In the genomic region with DNA sequence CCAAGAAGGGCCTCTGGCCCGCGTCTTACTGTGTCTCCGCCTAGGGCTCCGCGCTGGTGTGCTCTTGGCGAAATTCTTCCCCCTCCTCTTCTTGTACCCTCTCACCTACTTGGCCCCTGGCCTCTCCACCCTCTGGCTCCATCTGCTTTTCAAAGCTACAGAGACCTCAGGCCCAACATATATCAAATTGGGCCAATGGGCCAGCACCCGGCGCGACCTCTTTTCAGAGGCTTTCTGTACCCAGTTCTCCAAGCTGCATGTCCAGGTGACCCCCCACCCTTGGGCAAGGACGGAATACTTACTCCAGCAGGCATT, we compare ENCODE assay signal across 8 mouse cellular contexts. TPM values are rescaled to one million over a fixed set of nuclear protein-coding genes. Genes with fewer than 3 reads are reported as not detected.
DNase-seq lines count a peak whose midpoint lies in the region; ATAC-seq and TF ChIP-seq lines count a peak whose summit lies in the region.

No protein-coding gene starts in this region.

- intact Hi-C loops in heart, postnatal 10 days (cut with DNase I) = loop anchor here (2.0 kb wide), 1 partner anchor 206 kb away; no protein-coding TSS in a partner anchor
- intact Hi-C loops in left cerebral cortex, postnatal 14 days (cut with DNase I) = no loop called here

- H3K4me3 ChIP-seq in lung, embryonic 14.5 days (ENCODE audit: low read depth, low read length) = peak overlapping the region; percentile 74
- H3K4me3 ChIP-seq in neural tube, embryonic 14.5 days (ENCODE audit: low read depth, low read length) = peak overlapping the region; percentile 83

- H3K4me1 ChIP-seq in lung, embryonic 14.5 days (ENCODE audit: insufficient read depth) = 0 out of 2 replicates have a peak, but pooled peaks cover 4% of the 10 kb centered on the region
- H3K4me1 ChIP-seq in neural tube, embryonic 14.5 days (ENCODE audit: control insufficient read depth, insufficient read depth, low read length) = peaks cover 8% of the 10 kb centered on the region

- 22% methylated on average over 10 of the region's 10 CpGs for WGBS in lung, embryonic 14.5 days
- WGBS in neural tube, embryonic 14.5 days = 23% methylated on average over 10 of the region's 10 CpGs

- H3K27me3 ChIP-seq in lung, embryonic 14.5 days (ENCODE audit: insufficient read depth, low read length) = no peaks in the 10 kb centered on the region
- no peaks in the 10 kb centered on the region for H3K27me3 ChIP-seq in neural tube, embryonic 14.5 days (ENCODE audit: control insufficient read depth, insufficient read depth, low read length)

- peak overlapping the region; percentile 90; the same call in 1 of the 2 replicates for H3K27ac ChIP-seq in lung, embryonic 14.5 days (ENCODE audit: low read depth)
- peak overlapping the region; percentile 96 for H3K27ac ChIP-seq in neural tube, embryonic 14.5 days (ENCODE audit: low read depth, low read length)

- peaks cover 8% of the 10 kb centered on the region for H3K36me3 ChIP-seq in lung, embryonic 14.5 days (ENCODE audit: insufficient read depth)
- peaks cover 11% of the 10 kb centered on the region for H3K36me3 ChIP-seq in neural tube, embryonic 14.5 days (ENCODE audit: control insufficient read depth, insufficient read depth, low read length)

- no peaks in the 10 kb centered on the region for H3K9me3 ChIP-seq in lung, embryonic 14.5 days (ENCODE audit: low read depth, low read length)
- no peaks in the 10 kb centered on the region for H3K9me3 ChIP-seq in neural tube, embryonic 14.5 days (ENCODE audit: control insufficient read depth, low read length)

- H3K9ac ChIP-seq in lung, embryonic 14.5 days = peak overlapping the region; percentile 72
- peak overlapping the region; percentile 92 for H3K9ac ChIP-seq in neural tube, embryonic 14.5 days (replicated peaks; ENCODE audit: low read depth, low read length)

- peak overlapping the region; percentile 71 for H3K4me2 ChIP-seq in lung, embryonic 14.5 days
- peak overlapping the region; percentile 90 for H3K4me2 ChIP-seq in neural tube, embryonic 14.5 days (ENCODE audit: low read depth, low read length)

- no peak for TF ChIP-seq CTCF in lung, embryonic 14.5 days (IDR thresholded peaks at IDR 0.05; ENCODE audit: low read depth)

- peak; percentile 39; the same call in 1 of the 2 replicates for ATAC-seq in lung, embryonic 14.5 days (ENCODE audit: insufficient read depth)
- peak; percentile 36; the same call in 1 of the 2 replicates for ATAC-seq in neural tube, embryonic 14.5 days (ENCODE audit: low read depth)

- no peak for DNase-seq in lung, embryonic 14.5 days
- no peak for DNase-seq in lung, postnatal 14 days
- DNase-seq in cerebellum, adult 9-11 months = peak; percentile 65
- peak; percentile 62 to 66 for DNase-seq in heart, postnatal 10 days
- DNase-seq in kidney, postnatal 4 days = peak; percentile 29 to 47
- DNase-seq in urinary bladder, adult 18-20 months (ENCODE audit: low spot score in 2 of 2) = no peak
- DNase-seq in left cerebral cortex, postnatal 14 days (ENCODE audit: low spot score in 2 of 2) = no peak

RNA-seq across cellular contexts. Expression of gene Adck2, which starts 0.8 kb away (rescaled TPM):
- polyA plus RNA-seq in lung, embryonic 14.5 days (2014; fragmentation: Nextera tagmentation; extraction: Ambion mirVana) = 21.8 and 22.1 TPM in 2 replicates
- total RNA-seq in heart, postnatal 10 days (2021) = 10 to 100 TPM; 19.2 to 19.4 TPM
- polyA plus RNA-seq in neural tube, embryonic 14.5 days (2014; fragmentation: Nextera tagmentation; extraction: Ambion mirVana) = 30.3 and 45.1 TPM in 2 replicates
- 10 to 100 TPM; 23.2 to 29.0 TPM for total RNA-seq in left cerebral cortex, postnatal 14 days (2021)

RNA-seq across cellular contexts. Expression of gene Gm42420, which starts 11.0 kb away (rescaled TPM):
- 0.74 and 1.0 TPM in 2 replicates for polyA plus RNA-seq in lung, embryonic 14.5 days (2014; fragmentation: Nextera tagmentation; extraction: Ambion mirVana)
- 1 to 10 TPM in 1 of 2 experiments, not detected in 1; 1.6 TPM for total RNA-seq in heart, postnatal 10 days (2021)
- 1.1 TPM in 2 replicates for polyA plus RNA-seq in neural tube, embryonic 14.5 days (2014; fragmentation: Nextera tagmentation; extraction: Ambion mirVana)
- 1 to 10 TPM in 1 of 2 experiments, under 1 TPM in 1; 0.87 to 1.3 TPM for total RNA-seq in left cerebral cortex, postnatal 14 days (2021)

RNA-seq across cellular contexts. Expression of gene Dennd2a, which starts 16.8 kb away (rescaled TPM):
- polyA plus RNA-seq in lung, embryonic 14.5 days (2014; fragmentation: Nextera tagmentation; extraction: Ambion mirVana) = 30.4 and 33.1 TPM in 2 replicates
- 10 to 100 TPM; 22.9 to 23.7 TPM for total RNA-seq in heart, postnatal 10 days (2021)
- polyA plus RNA-seq in neural tube, embryonic 14.5 days (2014; fragmentation: Nextera tagmentation; extraction: Ambion mirVana) = 20.1 and 24.5 TPM in 2 replicates
- total RNA-seq in left cerebral cortex, postnatal 14 days (2021) = 10 to 100 TPM; 21.4 to 22.7 TPM

RNA-seq across cellular contexts. Expression of gene Ndufb2, which starts 17.9 kb away (rescaled TPM):
- 324 and 326 TPM in 2 replicates for polyA plus RNA-seq in lung, embryonic 14.5 days (2014; fragmentation: Nextera tagmentation; extraction: Ambion mirVana)
- total RNA-seq in heart, postnatal 10 days (2021) = 100 to 1,000 TPM; 533 to 539 TPM
- 430 and 561 TPM in 2 replicates for polyA plus RNA-seq in neural tube, embryonic 14.5 days (2014; fragmentation: Nextera tagmentation; extraction: Ambion mirVana)
- total RNA-seq in left cerebral cortex, postnatal 14 days (2021) = 100 to 1,000 TPM; 197 to 204 TPM

Comparison
In these comparisons a context has a peak if more than half of its experiments do, and no peak if none do; other contexts are left out.
1. DNase-seq: peak in cerebellum, adult 9-11 months (single experiment), heart, postnatal 10 days (2 of 2) and kidney, postnatal 4 days (2 of 2); none in lung, embryonic 14.5 days (single experiment), lung, postnatal 14 days (single experiment), urinary bladder, adult 18-20 months (0 of 2) and left cerebral cortex, postnatal 14 days (0 of 2).